Mouse (Mus musculus) lung, postnatal 36 days (tissue): ENCODE results near the gene Zfp316.

Source experiments
- DNase-seq: peaks from one replicate; pipeline ENCODE4 v3.0.0; 2022; ENCODE audit warnings: mixed read lengths

The Zfp316 gene

GRCm38 (mm10) chr5:143275761-143276160, 5.9 kb upstream of the Zfp316 start:
- DNase-seq, result no peak

GRCm38 (mm10) chr5:143272540-143273330, 2.9 kb upstream of the Zfp316 start:
- no peak for DNase-seq

GRCm38 (mm10) chr5:143272108-143272507, 2.3 kb upstream of the Zfp316 start:
- DNase-seq, result no peak

GRCm38 (mm10) chr5:143271642-143272041, 1.8 kb upstream of the Zfp316 start:
- no peak for DNase-seq

- DNase-seq, result no peak
Observed at GRCm38 (mm10) chr5:143270151-143270519, 313 bp upstream of the Zfp316 start.

DNA sequence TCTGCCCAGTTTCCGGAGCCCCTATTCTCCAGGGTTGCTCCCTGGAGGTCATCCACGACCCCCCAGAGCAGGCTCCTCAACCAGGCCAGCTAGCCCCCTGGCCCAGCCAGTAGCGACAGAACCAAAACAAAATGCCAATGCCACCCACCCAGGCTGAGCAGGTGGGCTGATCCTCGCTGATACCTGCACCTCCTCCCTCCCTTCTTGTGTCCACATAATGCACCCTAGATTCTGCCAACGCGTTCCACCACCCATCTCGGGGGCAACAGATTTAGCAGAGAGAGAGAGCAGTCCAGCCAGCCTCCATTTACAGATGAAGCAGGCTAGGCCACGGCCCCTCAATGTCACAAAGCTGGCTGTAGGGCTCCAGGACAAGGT, 848 bp downstream of the Zfp316 start:
- DNase-seq, result no peak

DNA sequence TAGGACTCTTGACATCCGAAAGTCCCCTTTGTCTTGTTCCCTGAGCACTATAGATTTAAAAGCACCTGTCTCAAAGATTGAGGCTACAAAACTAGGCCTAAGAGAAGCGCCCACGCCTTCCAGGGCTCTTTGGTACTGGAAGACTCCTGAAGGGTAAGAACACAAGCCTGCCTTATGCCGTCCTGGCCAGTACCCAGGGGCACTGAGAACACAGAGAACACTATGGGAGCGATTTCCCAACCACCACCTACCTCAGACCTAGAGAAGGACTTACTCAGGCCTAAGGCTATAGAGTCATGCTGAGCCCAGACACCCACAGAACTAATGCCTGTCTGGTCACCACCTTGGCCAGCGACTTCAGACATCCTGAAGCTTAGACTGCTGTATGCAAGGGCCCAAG, 3.0 kb downstream of the Zfp316 start:
- no peak for DNase-seq

- no peak for DNase-seq
Observed at GRCm38 (mm10) chr5:143265409-143265808, 4.4 kb downstream of the Zfp316 start.

DNA sequence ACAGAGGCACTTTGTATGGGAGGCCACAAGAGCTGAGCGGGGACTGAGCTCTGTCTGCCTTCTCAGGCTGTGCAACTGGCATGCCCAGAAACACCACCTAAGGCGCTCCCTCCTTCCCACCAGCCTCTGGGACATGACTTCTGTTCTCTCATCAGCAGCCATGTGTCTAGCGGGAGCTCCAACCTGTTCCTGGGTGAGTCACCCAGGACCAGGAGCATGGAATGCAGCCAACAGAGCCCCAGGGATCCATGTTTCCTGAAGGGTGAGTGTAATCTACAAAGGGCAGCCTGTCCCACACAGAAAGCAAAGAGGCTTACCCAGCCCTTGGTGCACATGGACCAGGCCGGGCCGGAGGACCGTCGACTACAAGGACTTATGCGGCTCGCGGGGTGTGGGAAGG, 5.1 kb downstream of the Zfp316 start:
- DNase-seq, result no peak

- DNase-seq, result no peak
Observed at GRCm38 (mm10) chr5:143261636-143262035, 8.2 kb downstream of the Zfp316 start.

GRCm38 (mm10) chr5:143255802-143256201, 14.0 kb downstream of the Zfp316 start:
- DNase-seq, result no peak

DNA sequence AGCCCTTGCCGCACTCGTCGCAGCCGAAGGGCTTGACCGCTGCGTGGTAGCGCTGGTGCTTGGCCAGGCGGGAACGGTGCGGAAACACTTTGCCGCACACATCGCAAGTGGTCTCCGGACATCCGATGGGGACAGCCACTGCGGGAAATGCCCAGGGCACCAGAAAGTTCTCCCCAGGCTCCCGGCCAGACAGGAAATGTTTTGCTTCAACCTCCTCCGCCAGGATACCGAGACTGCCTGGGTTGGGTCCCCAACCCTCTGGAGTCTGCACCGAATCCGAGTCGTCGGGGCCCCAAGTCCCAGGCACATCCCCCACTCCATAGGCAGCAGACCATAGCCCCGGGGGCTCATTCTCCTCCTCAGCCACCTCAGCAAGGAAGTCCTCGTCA, 14.7 kb downstream of the Zfp316 start:
- DNase-seq, result no peak

- no peak for DNase-seq
Observed at GRCm38 (mm10) chr5:143254487-143255130, 15.2 kb downstream of the Zfp316 start.

DNA sequence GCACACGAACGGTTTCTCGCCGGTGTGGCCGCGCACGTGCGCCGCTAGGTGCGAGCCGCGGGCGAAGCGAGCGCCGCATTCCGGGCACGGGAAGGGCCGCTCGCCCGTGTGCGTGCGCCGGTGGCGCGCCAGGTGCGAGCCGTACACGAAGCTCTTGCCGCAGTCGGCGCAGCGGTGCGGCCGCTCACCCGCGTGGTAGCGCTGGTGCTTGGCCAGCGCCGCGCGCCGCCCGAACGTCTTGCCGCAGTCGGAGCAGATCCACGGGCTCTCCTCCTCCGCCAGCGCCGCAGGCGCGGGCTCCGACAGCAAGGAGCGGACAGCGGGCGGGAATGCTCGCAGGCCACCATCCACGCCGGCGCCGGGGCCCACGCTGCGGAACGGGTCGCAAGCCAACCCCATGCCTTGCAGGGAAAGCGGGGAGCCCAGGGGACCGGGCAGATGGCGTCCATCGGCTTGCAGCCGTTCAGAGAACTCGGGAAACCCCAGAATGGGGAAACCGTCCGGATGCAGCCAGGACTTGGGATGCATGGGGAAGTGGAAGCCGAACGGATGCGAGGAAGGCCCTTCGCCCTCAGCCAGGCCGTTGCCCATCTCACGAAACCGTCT, 15.8 kb downstream of the Zfp316 start:
- no peak for DNase-seq

DNA sequence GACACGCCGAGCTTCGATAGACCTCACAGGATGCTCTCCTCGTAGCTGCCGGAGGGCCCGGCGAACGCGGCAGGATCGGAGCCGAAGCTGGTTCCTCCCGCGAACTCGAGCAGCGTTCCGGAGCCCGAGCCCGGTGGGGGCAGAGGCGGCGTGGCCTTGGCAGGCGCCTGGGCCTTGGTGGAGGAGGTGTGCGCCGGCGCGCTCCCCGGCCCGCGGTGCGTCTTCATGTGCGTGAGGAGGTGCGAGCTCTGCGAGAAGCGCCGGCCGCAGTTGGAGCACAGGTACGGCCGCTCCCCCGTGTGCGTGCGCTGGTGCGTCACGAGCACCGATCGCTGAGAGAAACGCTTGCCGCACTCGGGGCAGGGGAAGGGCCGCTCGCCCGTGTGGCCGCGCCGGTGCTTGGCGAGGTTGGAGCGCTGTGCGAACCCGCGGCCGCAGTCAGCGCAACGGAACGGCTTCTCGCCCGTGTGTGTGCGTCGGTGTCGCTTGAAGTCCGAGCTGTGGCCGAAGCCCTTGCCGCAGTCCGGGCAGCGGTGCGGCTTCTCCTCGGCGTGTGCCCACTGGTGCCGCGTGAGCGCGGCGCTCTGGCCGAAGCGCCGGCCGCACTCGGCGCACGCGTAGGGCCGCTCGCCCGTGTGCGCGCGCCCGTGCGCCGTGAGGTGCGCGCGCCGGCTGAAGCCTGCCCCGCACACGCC, 16.5 kb downstream of the Zfp316 start:
- no peak for DNase-seq

DNA sequence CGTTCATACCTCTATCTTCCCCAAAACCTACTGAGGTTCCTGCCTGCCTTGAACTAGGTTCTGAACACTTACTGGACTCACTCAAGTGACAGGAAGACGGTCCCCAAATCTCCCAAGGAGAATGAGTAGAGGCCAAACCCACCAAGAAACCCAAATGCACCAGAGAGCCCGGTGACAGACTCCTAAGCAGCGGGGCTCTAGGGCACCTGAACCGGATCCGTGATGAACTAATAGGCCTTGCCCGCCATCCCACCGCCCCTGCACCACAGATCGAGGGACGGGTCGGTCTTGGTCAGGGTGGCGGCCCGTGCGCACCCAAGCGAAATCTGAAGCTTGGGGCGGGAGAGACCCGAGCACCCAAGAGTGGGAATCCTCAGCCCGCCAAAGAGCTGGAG, 17.0 kb downstream of the Zfp316 start:
- DNase-seq, result no peak

- no peak for DNase-seq
Observed at GRCm38 (mm10) chr5:143252039-143252438, 17.8 kb downstream of the Zfp316 start.

DNA sequence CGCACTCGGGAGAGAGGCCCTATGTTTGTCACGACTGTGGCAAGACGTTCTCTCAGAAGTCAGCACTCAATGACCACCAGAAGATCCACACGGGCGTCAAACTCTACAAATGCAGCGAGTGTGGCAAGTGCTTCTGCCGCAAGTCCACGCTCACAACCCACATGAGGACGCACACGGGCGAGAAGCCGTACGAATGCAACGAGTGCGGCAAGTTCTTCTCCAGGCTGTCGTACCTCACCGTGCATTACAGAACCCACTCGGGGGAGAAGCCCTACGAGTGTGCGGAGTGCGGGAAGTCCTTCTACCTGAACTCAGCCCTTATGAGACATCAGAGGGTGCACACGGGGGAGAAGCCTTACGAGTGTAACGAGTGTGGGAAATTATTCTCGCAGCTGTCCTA, 24.9 kb downstream of the Zfp316 start:
- no peak for DNase-seq

GRCm38 (mm10) chr5:143236036-143236435, 33.8 kb downstream of the Zfp316 start:
- DNase-seq, result no peak

GRCm38 (mm10) chr5:143235028-143235693, 34.7 kb downstream of the Zfp316 start, which contains the start of gene Zfp12:
TSS of gene Zfp12 (plus strand) at chr5:143235163.
- peak; percentile 97 for DNase-seq

- DNase-seq, result no peak
Observed at GRCm38 (mm10) chr5:143226790-143227189, 43.0 kb downstream of the Zfp316 start, which contains the start of gene Spdye4a. TSS of gene Spdye4a (minus strand) at chr5:143226890.

DNA sequence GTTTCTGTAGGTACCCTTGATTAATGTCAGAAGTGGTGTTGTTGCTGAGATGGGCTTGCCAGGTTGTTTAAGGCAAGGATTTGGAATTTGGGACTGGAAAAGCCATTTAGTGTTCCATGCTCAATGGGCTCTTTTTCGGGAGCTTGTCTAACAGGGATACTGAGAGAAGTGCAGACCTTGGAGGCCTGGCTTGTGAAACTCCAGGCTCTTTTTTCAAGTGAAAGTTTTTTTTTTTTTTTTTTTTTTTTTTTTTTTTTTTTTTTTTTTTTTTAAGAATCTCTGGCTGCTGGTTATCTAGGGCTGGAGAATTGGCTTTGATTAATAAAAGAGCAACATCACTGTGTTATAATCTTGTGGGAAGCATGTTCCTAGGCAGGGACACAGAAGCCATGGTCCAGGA, 47.5 kb downstream of the Zfp316 start:
- DNase-seq, result no peak

- no peak for DNase-seq
Observed at GRCm38 (mm10) chr5:143220996-143221395, 48.8 kb downstream of the Zfp316 start.
